Mouse (Mus musculus) mammary gland, adult 2 months (tissue): ENCODE measurements around the gene Lgals4. TPM values are rescaled to one million over a fixed set of nuclear protein-coding genes. Genes with fewer than 3 reads are reported as not detected.

Experiments
- polyA plus RNA-seq: library from polyadenylated mRNA; depleted of rRNA; stranded (reverse); fragments of >200 nt; gene quantifications from 2 replicates; pipeline ENCODE4 v1.2.3, GENCODE M21; 2012; ENCODE audit warnings: low replicate concordance; rRNA removed

Lgals4 gene
- 26.0 and 45.3 TPM in 2 replicates for polyA plus RNA-seq

DNA sequence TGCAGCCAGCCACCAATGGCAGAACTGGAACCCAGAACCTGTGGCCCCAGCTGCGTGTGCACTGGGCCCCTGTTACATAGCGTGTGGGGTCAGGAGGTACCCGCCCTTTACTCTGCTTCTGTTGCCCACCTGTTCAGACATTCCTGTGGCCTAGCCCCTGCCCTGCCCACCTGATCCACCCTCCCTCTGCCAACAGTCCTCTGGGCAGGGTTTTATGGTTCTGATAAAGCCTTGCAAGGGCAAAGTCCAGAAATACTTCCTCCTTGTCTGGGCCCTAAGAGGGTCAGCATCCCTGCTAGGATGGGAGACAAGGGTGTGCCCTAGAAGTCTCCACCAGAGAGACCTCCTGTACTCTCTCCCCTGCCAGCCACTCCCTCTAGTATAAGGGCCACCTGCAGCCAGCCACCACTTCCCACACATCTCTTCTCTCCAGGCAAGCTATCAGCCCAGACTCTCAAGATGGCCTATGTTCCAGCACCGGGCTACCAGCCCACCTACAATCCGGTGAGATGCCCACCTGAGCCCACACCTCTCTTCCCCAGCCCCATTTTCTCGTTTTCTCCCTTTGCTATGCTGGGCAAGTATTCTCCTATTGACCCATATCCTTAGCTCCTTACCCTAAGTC is at the start of gene Lgals4:
Lgals4 (plus strand) TSS at position 132 of the 625 bp plus-strand sequence.

DNA sequence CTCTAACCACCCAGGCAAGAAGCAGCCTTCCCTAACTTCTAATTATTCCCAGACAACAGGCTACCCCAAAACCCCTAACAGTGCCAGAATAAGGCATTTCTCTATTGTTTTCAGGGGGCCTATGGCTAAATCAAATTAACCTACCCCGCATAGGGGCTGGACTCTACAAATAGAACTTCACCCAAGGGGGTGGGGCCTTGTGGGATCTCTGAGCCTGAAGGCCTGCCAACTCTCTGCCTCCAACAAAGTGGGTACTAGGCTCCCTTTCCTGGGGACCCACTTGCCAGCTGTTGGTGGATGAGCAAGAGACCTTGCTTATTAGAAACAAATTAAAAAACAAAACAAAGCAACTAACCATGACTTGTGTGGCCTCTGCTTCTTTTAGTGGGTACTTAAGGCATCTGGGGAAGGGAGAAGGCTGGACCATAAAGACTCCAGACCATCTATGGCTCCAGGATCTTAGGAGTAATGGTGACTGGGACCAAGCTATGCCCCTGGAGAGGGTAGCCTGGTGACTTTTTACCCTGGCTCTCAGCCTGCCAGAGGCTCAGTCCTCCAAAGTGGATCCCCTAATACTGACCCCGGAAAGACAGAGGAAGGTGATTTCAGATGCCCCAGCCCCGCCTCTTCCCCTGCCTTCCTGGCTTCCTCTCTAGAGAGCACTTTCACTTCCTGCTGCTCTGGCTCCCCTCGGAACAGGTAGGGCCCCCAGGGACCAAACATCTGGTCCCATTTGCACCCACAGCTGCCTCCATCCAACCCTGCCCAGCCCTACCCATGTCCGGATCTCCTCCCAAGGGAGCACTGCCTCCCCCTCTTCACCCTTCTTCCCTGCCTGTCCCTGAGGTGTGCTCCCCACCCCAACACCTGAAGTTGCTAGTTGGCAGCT is 45.1 kb upstream of the Lgals4 start, which contains the start of gene Rinl:
Rinl (plus strand) TSS at position 663 of the 889 bp plus-strand sequence.

DNA sequence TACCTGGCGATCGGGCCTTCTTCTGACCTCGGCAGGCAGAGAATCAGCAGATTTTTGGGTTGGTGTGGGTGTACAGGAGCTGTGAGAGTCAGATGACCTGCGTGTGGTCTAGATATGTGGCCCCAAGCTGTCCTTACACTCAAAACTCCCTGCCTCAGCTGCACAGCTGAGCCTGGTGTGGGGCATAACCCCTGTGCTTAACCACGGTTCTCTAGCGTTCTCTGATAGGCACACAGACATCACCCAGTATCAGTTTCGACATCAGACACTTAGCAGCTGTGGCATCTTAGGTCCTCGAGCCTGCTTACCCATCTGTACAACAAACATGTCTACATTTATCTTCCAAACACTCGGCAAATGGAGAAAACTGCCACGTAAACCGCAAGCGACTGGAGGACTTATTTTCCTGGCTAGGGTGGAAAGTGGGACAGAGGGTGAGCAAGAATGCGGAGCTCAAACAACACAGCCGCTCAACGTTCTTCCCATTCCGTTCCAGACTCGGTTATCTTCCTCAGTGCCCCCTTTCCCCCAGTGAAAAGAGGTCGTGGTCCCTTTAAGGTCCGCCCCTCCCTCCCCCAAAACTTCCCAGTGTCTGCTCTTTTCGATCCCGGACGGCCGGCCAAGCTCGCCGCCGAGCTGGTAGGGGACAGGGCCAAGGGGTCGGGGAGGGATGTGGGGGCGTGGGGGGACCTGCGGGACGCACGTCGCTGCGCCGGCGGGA is 25.3 kb upstream of the Lgals4 start, which contains the start of gene Hnrnpl:
Hnrnpl (plus strand) TSS at position 321 of the 721 bp plus-strand sequence.

DNA sequence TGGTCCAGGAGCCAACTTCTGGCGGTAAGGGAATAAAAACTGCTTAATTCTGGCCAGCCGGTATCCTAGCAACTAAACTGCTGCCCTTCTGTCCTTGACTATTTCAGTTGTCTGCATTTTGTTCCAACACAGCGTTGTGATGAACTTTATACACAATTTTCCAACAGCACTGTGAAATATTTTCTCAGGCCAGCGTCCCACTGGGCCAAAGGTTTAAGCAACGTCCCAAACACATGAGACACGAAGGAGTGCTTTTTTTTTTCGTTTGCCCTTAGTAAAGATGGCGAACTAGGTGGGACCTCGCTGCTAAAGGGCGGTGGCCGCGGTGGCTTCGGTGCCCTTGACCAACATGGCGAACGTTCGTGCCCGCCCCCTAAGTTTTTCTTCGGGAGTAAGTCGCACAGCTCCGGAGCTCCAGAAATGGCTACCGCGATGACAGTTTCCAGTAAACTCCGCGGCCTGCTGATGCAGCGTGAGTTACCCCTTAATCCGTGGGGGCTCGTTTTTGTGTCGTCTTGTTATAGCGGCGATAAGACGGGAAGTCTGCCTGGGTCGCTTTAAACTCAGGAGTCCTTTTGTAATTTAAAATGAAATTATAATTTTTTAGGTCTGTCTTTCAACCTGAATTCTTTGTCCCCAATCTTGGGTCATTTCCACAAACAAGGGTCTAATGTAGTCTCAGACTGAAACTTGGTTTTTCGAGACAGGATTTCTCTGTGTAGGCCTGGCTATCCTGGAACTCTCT is 8.5 kb upstream of the Lgals4 start, which contains the start of gene Ech1:
Ech1 (plus strand) TSS at position 277 of the 745 bp plus-strand sequence.

DNA sequence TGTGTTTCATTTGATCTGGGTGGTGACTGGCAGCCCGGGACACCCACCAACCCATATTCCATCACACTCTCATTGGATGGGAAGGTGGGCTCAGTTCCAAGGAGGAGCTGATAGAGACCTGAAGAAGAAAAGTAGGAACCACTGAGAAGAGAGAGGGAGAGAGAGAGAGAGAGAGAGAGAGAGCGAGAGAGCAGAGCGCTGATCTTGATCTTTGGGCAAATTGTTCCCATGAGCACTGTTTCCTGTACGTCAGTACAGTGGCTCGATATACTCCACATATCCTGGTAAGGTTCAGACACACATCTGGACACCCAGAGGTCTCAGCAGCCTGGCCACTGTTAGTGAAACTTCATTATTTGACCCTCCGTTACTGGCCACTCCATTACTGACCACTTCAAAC is 29.9 kb downstream of the Lgals4 start, which contains the start of gene Lgals7:
Lgals7 (plus strand) TSS at position 314 of the 400 bp plus-strand sequence.

DNA sequence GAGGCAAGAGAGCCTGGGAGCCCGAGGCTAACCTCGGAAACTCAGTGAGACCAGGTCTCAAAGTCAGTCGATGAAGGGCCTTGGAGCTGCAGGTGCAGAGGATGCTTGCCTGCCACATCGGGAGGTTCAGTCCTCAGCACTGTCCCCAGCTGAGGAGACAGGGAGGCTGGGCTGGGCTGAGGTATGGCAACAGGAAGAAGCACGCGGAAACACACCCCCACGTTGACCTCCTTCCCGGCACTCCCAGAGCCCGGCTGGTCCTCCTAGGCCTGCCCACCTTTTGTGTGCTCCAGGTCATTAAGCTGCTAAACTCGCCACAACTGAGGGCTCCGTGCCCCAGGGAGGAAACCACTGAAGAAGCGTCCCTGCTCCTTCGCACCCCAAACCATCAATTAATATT is 47.5 kb downstream of the Lgals4 start, which contains the start of gene Capn12:
Capn12 (plus strand) TSS at position 224 of the 400 bp plus-strand sequence.

Other genes starting within 250 kb of the Lgals4 start
- 94.8 and 122 TPM in 2 replicates for gene Samd4b, start 235.7 kb upstream of the Lgals4 start, polyA plus RNA-seq
- gene Pak4, start 235.7 kb upstream of the Lgals4 start, polyA plus RNA-seq: 17.6 and 40.2 TPM in 2 replicates
- gene Acp7, start 202.5 kb upstream of the Lgals4 start, polyA plus RNA-seq: 1.3 TPM in 1 of 2 replicates, not detected in the other
- 12.5 and 18.3 TPM in 2 replicates for gene Fbxo27, start 141.0 kb upstream of the Lgals4 start, polyA plus RNA-seq
- gene Fbxo17, start 117.0 kb upstream of the Lgals4 start, polyA plus RNA-seq: 4.6 and 7.5 TPM in 2 replicates
- 47.7 and 130 TPM in 2 replicates for gene Mrps12, start 92.0 kb upstream of the Lgals4 start, polyA plus RNA-seq
- gene Sars2, start 91.9 kb upstream of the Lgals4 start, polyA plus RNA-seq: 25.3 and 32.9 TPM in 2 replicates
- not detected in 2 replicates for gene Ccer2, start 77.7 kb upstream of the Lgals4 start, polyA plus RNA-seq
- gene Sirt2, start 67.1 kb upstream of the Lgals4 start, polyA plus RNA-seq: 79.4 and 91.0 TPM in 2 replicates
- 34.4 and 86.5 TPM in 2 replicates for gene Nfkbib, start 66.3 kb upstream of the Lgals4 start, polyA plus RNA-seq
- 17.7 and 28.4 TPM in 2 replicates for gene Rinl, start 44.9 kb upstream of the Lgals4 start, polyA plus RNA-seq
- 175 and 340 TPM in 2 replicates for gene Hnrnpl, start 25.3 kb upstream of the Lgals4 start, polyA plus RNA-seq
- gene Ech1, start 8.6 kb upstream of the Lgals4 start, polyA plus RNA-seq: 446 and 756 TPM in 2 replicates
- gene Lgals7, start 30.0 kb downstream of the Lgals4 start, polyA plus RNA-seq: 41.0 and 66.0 TPM in 2 replicates
- 0.96 and 1.6 TPM in 2 replicates for gene Capn12, start 47.6 kb downstream of the Lgals4 start, polyA plus RNA-seq
- gene Actn4, start 128.5 kb downstream of the Lgals4 start, polyA plus RNA-seq: 254 and 325 TPM in 2 replicates
- gene Eif3k, start 148.0 kb downstream of the Lgals4 start, polyA plus RNA-seq: 210 and 305 TPM in 2 replicates
- 39.4 and 98.8 TPM in 2 replicates for gene Map4k1, start 148.2 kb downstream of the Lgals4 start, polyA plus RNA-seq